Mouse (Mus musculus) lung, adult 2 months (tissue): ENCODE data around the gene Tnc.

Experiments
- CTCF ChIP-seq: fragments of 200-500 bp; IDR thresholded peaks from 2 replicates; pipeline ENCODE4 v1.5.1; 2011; ENCODE audit warnings: mild to moderate bottlenecking, low read length, control low read depth; ENCODE audit not compliant: insufficient read depth
- POLR2A ChIP-seq: fragments of 200-500 bp; IDR thresholded peaks from 2 replicates; pipeline ENCODE4 v1.6.1; 2011; ENCODE audit warnings: low read depth, mild to moderate bottlenecking, control low read depth, low read length, borderline replicate concordance; ENCODE audit errors: extremely low read depth

DNA sequence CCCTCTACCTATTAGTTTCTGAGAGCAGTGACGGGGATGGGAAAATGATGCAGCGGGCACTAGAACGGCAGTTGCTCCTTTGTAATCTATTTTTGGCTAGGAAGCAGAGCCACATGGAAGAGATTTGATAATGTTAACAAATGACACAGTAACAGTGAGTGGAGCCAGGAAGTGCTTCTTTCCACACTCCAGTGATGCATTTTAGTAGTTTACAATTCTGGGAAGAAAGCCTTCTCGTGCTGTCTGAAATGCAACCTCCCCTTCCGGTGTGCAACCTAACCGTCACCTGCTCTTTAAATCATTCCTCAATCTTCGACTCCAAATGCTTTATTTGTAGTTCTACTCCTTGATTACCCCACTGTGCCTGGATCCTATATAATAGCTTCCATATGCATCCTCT, 20.6 kb upstream of the Tnc start:
- TF ChIP-seq CTCF = no peak
- TF ChIP-seq POLR2A = no peak
